Mouse (Mus musculus): Measurements from ENCODE around the gene Gm10272. TPM values are rescaled to one million over a fixed set of nuclear protein-coding genes. Genes with fewer than 3 reads are reported as not detected.
"Not testable (repeated sequence)": the region's sequence is repeated elsewhere in the genome, so short reads cannot be mapped to it uniquely, and the experiment has no call there.

The Gm10272 gene
- polyA plus RNA-seq, 2 experiments, result not detected

- 48% methylated on average over 4 of the region's 4 CpGs for WGBS (ENCODE audit: insufficient replicate concordance)
- H3K4me3 ChIP-seq (ENCODE audit: insufficient read depth in 1 of 2, low read depth in 2 of 2, low read length in 2 of 2), result no peak overlapping the region
- H3K4me2 ChIP-seq (ENCODE audit: low read depth), result no peak overlapping the region
- no peaks in the 10 kb centered on the region for H3K4me1 ChIP-seq (replicated peaks; ENCODE audit: control insufficient read depth in 2 of 2, insufficient read depth in 2 of 2, low read length in 1 of 2)
- H3K9me3 ChIP-seq (ENCODE audit: control insufficient read depth, low read length), result no peaks in the 10 kb centered on the region
- ATAC-seq (ENCODE audit: insufficient read depth) (no peak), DNase-seq (ENCODE audit: low read depth in 3 of 3, low spot score in 3 of 3) (no peak)
- no peaks in the 10 kb centered on the region for H3K36me3 ChIP-seq (replicated peaks; ENCODE audit: control insufficient read depth, insufficient read depth, low read depth)
- no peak overlapping the region for H3K9ac ChIP-seq (replicated peaks)
- H3K27ac ChIP-seq, result no peak overlapping the region
- TF ChIP-seq EP300 (IDR thresholded peaks at IDR 0.05; ENCODE audit: low read depth), result no peak
- no peak for TF ChIP-seq CTCF (IDR thresholded peaks at IDR 0.05; ENCODE audit: low read depth)
- H3K27me3 ChIP-seq (ENCODE audit: control insufficient read depth, insufficient read depth, low read length), result no peaks in the 10 kb centered on the region
Observed at GRCm38 (mm10) chr10:77738929-77739328, 32.5 kb downstream of the Gm10272 start.

- not testable (repeated sequence) for H3K4me1 ChIP-seq (replicated peaks; ENCODE audit: control insufficient read depth in 2 of 2, insufficient read depth in 2 of 2, low read length in 1 of 2); H3K36me3 ChIP-seq (replicated peaks; ENCODE audit: control insufficient read depth, insufficient read depth, low read depth); H3K27ac ChIP-seq; H3K9ac ChIP-seq (replicated peaks); ATAC-seq (ENCODE audit: insufficient read depth); DNase-seq (ENCODE audit: low read depth in 3 of 3, low spot score in 3 of 3); H3K4me3 ChIP-seq (ENCODE audit: insufficient read depth in 1 of 2, low read depth in 2 of 2, low read length in 2 of 2); H3K4me2 ChIP-seq (ENCODE audit: low read depth); H3K27me3 ChIP-seq (ENCODE audit: control insufficient read depth, insufficient read depth, low read length); H3K9me3 ChIP-seq (ENCODE audit: control insufficient read depth, low read length)
- 41% methylated on average over 4 of the region's 5 CpGs for WGBS (ENCODE audit: insufficient replicate concordance)
Observed at GRCm38 (mm10) chr10:77741924-77742688, 35.7 kb downstream of the Gm10272 start, which contains the start of gene Gm18596. TSS of gene Gm18596 (minus strand) at chr10:77742638.

- not testable (repeated sequence) for ATAC-seq (ENCODE audit: insufficient read depth); H3K36me3 ChIP-seq (replicated peaks; ENCODE audit: control insufficient read depth, insufficient read depth, low read depth); H3K4me1 ChIP-seq (replicated peaks; ENCODE audit: control insufficient read depth in 2 of 2, insufficient read depth in 2 of 2, low read length in 1 of 2); H3K27ac ChIP-seq; H3K4me3 ChIP-seq (ENCODE audit: insufficient read depth in 1 of 2, low read depth in 2 of 2, low read length in 2 of 2); H3K9me3 ChIP-seq (ENCODE audit: control insufficient read depth, low read length); H3K9ac ChIP-seq (replicated peaks); H3K4me2 ChIP-seq (ENCODE audit: low read depth); DNase-seq (ENCODE audit: low read depth in 3 of 3, low spot score in 3 of 3); H3K27me3 ChIP-seq (ENCODE audit: control insufficient read depth, insufficient read depth, low read length)
- 58% methylated on average over 1 of the region's 1 CpGs for WGBS (ENCODE audit: insufficient replicate concordance)
Observed at GRCm38 (mm10) chr10:77750686-77751085, 44.3 kb downstream of the Gm10272 start.

- not testable (repeated sequence) for H3K4me3 ChIP-seq (ENCODE audit: insufficient read depth in 1 of 2, low read depth in 2 of 2, low read length in 2 of 2); H3K9me3 ChIP-seq (ENCODE audit: control insufficient read depth, low read length); H3K4me2 ChIP-seq (ENCODE audit: low read depth); H3K36me3 ChIP-seq (replicated peaks; ENCODE audit: control insufficient read depth, insufficient read depth, low read depth); H3K27me3 ChIP-seq (ENCODE audit: control insufficient read depth, insufficient read depth, low read length); H3K9ac ChIP-seq (replicated peaks); DNase-seq (ENCODE audit: low read depth in 3 of 3, low spot score in 3 of 3); H3K27ac ChIP-seq; ATAC-seq (ENCODE audit: insufficient read depth); H3K4me1 ChIP-seq (replicated peaks; ENCODE audit: control insufficient read depth in 2 of 2, insufficient read depth in 2 of 2, low read length in 1 of 2)
- 60% methylated on average over 1 of the region's 1 CpGs for WGBS (ENCODE audit: insufficient replicate concordance)
Observed at GRCm38 (mm10) chr10:77751254-77751653, 44.8 kb downstream of the Gm10272 start, which contains the start of gene Gm9736. TSS of gene Gm9736 (minus strand) at chr10:77751354.

GRCm38 (mm10) chr10:77752312-77752711 is 45.9 kb downstream of the Gm10272 start:
- H3K27ac ChIP-seq; H3K36me3 ChIP-seq (replicated peaks; ENCODE audit: control insufficient read depth, insufficient read depth, low read depth); H3K4me2 ChIP-seq (ENCODE audit: low read depth); DNase-seq (ENCODE audit: low read depth in 3 of 3, low spot score in 3 of 3); ATAC-seq (ENCODE audit: insufficient read depth); H3K9me3 ChIP-seq (ENCODE audit: control insufficient read depth, low read length); H3K4me3 ChIP-seq (ENCODE audit: insufficient read depth in 1 of 2, low read depth in 2 of 2, low read length in 2 of 2); H3K4me1 ChIP-seq (replicated peaks; ENCODE audit: control insufficient read depth in 2 of 2, insufficient read depth in 2 of 2, low read length in 1 of 2); H3K9ac ChIP-seq (replicated peaks); H3K27me3 ChIP-seq (ENCODE audit: control insufficient read depth, insufficient read depth, low read length): not testable (repeated sequence)
- WGBS (ENCODE audit: insufficient replicate concordance), result 42% methylated on average over 3 of the region's 3 CpGs
